Mouse (Mus musculus) midbrain, embryonic 14.5 days (tissue): ENCODE results near the gene Tbca. TPM values are rescaled to one million over a fixed set of nuclear protein-coding genes. Genes with fewer than 3 reads are reported as not detected.

Experiments used
- polyA plus RNA-seq: library from polyadenylated mRNA; unstranded; fragments of >200 nt; fragmentation: Nextera tagmentation; extraction: Ambion mirVana; gene quantifications from 2 replicates; pipeline ENCODE4 v1.2.1, GENCODE M21; 2014

Tbca gene
- polyA plus RNA-seq, 1 experiment from 2014 or later = 240 TPM

Other genes starting within 250 kb of the Tbca start
- gene Otp, start 86.7 kb downstream of the Tbca start, polyA plus RNA-seq = 5.3 and 5.4 TPM in 2 replicates
- gene Wdr41, start 187.4 kb downstream of the Tbca start, polyA plus RNA-seq = 20.5 and 25.0 TPM in 2 replicates